Mouse (Mus musculus): ENCODE measurements around the gene Btbd11.

Gene Btbd11

DNA sequence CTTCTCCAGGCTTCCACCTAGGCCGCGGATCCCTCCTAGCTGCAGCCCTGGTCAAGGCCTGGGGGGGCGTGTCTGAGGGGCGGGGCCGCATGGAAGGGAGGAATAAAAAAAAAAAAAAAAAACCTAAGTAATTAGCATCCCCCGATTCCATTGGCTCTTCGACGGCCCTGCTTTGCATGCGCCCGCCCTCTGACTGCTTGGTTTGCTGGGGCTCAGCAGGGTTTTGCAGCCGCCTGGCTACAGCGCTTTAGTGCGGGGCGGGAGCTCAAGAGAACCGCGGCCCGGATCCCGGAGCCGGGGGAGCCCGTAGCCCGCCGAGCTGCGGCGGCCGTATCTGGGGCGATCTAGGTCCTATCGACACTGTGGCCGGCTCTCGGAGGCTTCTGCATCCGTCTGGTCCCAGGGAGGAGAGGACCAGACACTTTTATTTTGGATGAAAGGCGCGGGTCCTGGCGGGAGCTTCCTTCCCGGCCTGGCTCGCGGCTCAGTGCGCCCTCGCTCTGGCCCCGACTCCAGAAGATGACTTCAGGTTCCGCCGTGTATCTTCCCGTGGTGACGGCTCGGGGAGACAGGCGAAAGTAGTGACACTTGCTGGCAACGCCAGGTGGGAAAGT lies at the start of gene Btbd11:
TSS of gene Btbd11 (plus strand) at position 210 of the 614 bp plus-strand sequence.
- in situ Hi-C loops (cut with MboI, MseI), result no loop called here

DNA sequence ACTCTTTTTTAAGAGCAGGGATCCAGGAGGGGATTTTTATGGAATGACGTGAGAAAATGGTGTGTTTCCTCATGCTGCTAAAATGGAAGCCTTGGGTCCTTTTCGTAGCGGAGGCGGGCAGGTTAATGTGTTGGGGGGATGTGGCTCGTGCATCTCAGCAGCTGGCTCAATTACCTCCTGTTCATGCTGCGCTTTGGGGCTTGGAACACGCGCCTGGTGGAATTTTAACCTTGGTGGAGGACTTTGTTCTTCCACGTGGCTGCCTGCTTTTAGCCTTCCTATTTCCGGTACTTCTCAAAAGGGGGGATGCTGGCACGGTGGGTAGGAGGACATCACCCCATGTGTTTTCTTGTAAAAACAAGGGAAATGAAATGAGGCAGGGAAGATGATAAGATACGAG lies 47.9 kb upstream of the Btbd11 start:
- in situ Hi-C loops (cut with MboI, MseI), result no loop called here

DNA sequence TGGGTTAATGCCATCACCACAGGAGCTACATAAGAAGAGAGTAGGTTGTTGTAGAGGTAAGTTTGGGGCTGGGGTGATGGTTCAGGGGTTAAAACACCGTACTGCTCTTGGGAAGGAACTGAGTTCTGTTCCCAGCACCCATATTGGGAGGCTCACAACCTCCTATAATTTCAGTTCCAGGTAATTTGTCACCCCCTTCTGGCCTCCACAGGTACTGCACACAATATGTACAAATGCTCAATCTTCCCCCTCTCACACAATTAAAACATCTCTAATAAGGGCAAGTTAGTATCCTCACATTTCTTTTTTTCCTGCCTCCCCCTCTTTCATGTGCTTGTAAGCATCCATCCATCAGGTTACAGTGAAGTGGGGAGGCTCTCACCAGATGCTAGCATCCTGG lies 44.7 kb upstream of the Btbd11 start:
- in situ Hi-C loops (cut with MboI, MseI), result no loop called here

DNA sequence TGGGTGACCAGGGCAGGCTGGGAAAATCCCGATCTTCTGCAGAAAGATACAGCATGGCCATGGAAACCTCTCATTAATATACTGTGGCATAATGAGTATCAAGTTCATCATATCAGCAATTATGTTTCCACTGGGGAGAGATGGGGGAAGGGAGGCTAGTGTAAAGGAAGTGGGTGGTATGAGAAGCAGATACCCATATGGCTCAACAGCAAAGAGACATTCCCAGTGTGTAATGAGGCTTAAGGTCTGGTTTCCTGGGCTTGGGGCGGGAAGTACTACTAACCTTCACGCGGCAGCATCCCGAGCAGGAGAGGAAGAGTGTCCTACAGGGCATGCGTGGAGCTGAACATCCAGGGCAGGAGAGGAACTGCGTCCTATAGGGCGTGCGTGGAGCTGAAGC lies 39.4 kb upstream of the Btbd11 start:
- in situ Hi-C loops (cut with MboI, MseI), result no loop called here

DNA sequence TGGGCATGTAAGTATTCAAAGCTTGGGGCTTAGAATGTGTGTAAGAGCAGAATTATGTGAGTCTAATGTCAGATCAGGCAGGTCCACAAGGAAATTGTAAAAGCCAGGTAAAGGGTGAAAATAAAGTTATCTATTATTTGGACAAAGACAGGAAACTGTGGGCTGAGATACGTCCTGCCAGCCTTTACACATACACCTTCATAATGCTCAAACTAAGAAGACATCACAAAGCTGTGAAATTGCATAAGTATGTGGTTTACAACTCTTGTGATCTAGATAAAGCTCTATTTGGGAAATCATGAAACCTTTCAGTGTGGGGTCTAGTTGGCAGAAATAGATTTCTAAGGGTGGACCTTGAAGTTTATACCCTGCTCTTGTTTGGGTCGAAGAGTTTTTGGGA lies 34.1 kb upstream of the Btbd11 start:
- in situ Hi-C loops (cut with MboI, MseI), result no loop called here

DNA sequence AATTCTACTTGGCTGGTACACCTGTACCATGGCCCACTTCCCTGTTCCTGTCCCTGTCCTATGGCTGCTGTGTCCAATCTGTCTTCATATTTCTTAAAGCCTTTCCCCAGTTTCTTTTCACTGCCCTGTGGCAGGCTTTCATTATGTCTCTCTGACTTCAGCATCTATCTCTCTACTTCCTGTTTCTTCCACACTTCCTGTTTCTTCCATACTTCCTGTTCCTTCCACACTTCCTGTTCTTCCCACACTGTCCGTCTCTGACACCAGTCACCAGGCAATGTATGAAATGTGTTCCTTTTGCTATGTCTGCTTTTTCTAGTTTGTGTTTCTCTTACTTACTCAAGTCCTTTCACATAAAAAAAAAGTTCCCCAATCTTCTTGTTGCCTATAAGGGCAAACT lies 32.3 kb upstream of the Btbd11 start:
- in situ Hi-C loops (cut with MboI, MseI), result no loop called here

DNA sequence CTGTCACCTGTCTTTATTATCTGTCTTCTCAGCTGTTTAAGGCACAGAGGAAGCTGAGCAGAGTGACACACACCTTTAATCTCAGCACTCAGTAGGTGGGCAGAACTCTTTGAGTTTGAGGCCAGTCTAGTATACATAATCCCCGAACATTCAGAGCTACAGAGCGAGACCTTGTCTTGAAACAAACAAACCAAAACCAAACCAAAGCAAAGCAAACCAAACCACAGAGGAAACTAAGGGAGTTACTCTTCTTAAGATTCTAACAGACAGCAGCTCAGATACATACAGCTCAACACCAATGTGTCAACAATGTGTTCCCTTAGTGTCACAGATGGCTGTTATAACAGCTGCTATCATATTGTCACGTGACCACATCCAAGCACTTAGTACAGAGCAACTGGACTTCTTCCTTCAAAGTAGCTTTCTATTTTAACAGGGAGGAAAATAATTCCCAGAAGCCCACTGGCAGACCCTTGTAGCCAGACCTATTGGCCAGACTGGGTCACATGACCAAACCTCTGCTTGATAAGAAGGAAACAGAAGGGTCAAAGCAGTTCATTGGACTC lies 27.0 kb upstream of the Btbd11 start:
- in situ Hi-C loops (cut with MboI, MseI), result no loop called here

DNA sequence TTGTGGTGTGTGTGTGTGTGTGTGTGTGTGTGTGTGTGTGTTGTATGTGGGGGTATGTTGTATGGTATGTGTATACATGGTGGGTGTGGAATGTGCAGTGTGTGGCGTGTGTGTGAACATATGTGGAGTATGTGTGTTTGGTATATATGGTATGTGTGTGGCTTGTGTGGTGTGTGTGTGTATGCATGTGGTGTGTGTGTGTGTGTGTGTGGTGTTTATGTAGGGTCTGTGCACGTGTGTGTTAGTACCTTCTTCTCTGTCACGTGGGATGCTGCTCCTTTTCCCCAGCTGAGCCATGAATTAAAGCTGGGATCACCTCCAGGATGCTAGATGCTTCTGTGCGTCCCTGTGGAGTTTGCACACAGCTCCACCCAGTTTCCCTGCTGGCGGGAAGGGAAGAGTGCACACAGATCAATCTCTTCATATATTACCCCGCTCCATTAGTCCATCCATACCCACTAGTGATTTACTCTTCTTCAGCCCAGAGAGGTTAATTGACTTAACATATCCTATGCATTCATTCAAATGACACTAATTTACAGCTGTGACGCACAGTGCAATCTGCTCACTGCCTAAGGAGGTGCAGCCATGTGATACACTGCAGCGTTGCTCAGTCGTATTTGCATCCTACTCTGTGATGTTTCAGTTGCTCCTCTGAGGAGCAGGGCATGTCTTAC lies 23.7 kb upstream of the Btbd11 start:
- in situ Hi-C loops (cut with MboI, MseI), result no loop called here

DNA sequence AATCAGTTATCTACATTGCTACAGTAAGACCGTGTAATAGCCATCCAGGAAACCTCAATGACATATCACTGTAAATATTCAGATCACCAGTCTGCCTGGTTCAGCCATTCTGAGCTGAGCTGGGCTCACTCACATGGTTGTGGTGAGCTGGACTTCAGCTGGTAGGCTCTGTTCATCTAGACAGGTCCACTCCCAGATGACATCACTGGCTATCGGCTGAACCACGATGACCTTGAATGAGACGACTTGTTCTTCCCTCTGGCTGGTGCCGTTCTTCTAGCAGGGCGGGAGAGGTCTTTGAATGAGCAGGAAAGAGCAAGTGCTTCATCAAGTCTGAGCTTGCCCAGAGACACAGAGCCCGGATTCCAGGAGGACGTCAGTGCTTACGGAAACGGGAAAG lies 19.7 kb upstream of the Btbd11 start:
- in situ Hi-C loops (cut with MboI, MseI), result no loop called here

DNA sequence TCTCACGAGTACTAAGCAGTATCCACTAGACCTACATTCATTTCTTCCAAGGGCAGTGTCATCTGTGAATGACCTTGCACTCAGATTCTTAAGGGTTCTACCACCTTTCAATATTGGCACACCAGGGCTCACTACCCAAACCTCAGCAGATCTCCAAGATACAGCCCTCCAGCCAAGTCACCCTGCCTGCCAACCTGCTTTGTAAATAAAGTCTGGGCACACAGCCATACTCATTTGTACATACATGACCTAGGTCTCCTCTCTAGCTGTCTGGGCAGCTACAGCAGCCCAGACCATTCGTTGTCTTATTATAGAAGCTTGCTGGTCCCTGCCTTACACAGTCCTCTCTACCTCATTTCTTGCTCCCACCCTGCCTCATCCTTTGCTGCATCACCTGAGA lies 15.3 kb upstream of the Btbd11 start:
- in situ Hi-C loops (cut with MboI, MseI), result no loop called here

DNA sequence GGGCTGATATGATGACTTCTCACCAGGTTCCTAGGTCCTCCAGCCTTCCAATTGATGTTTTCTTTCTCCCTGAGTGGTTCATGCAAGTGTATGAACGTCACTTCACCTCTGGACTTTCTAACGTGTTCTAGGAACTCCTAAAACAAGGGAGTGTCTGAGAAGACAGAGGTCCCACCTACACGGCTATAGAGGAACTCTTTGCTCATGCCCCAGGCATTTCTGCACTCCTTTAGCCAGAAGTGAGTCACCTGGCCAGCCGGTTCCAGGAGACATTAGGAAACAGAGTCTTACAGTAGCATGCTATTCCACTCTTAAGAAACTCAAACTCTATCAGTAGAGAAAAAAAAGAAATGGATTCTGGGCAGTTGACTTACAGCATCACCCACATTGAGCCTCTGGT lies 14.5 kb upstream of the Btbd11 start:
- in situ Hi-C loops (cut with MboI, MseI), result no loop called here

DNA sequence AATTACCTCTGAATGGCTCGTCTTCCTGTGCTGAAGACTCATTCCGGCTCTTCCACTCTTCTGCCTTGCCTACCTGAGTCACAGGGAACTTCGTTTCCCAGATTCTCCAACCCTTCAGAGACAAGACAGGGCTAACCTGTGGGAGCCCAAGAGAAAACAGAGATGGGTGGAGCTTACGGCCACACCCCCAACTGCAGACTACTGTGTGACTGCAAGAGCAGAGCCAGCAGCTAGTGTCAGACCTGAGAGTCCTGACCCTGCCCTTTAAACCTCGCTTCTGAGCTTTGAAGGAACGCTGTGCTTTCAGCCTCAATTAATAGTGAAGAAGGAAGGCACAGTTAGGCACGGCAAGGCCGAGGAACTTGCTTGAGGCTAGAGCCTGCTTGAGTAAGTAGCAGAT lies 7.6 kb upstream of the Btbd11 start:
- in situ Hi-C loops (cut with MboI, MseI), result no loop called here

DNA sequence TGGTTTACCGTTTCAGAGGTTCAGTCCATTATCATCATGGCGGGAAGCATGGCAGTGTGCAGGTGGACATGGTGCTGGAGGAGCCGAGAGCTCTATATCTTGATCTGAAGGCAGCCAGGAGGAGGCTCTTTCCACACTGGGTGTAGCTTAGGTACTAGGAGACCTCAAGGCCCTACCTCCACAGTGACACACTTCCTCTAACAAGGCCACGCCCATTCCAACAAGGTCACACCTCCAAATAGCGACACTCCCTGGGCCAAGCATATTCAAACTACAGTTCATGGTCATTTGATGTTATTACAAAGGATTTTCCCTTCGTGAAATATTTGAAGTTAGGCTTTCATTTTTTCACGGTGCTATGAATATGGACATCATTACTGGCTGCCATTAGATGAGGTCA lies 3.6 kb upstream of the Btbd11 start:
- in situ Hi-C loops (cut with MboI, MseI), result no loop called here

DNA sequence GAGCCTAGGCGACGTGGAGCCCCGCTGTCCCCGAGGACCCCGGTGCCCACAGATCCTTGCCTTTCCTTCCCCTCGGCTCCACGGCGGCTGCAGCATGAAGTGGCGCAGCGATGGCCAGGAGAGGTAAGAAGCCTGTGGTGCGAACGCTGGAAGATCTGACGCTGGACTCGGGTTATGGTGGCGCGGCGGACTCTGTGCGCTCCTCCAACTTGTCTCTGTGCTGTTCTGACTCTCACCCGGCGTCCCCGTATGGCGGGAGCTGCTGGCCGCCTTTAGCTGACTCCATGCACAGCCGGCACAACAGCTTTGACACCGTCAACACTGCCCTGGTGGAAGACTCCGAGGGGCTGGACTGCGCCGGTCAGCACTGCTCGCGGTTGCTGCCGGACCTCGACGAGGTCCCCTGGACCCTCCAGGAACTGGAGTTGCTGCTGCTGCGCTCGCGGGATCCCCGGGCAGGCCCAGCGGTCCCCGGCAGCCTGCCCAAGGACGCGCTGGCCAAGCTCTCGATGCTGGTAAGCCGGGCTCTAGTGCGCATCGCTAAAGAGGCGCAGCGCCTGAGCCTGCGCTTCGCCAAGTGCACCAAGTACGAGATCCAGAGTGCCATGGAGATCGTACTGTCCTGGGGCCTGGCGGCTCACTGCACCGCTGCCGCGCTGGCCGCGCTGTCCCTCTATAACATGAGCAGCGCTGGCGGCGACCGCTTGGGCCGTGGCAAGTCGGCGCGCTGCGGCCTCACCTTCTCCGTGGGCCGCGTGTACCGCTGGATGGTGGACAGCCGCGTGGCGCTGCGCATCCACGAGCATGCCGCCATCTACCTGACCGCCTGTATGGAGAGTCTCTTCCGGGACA lies 831 bp downstream of the Btbd11 start:
- in situ Hi-C loops (cut with MboI, MseI), result no loop called here

DNA sequence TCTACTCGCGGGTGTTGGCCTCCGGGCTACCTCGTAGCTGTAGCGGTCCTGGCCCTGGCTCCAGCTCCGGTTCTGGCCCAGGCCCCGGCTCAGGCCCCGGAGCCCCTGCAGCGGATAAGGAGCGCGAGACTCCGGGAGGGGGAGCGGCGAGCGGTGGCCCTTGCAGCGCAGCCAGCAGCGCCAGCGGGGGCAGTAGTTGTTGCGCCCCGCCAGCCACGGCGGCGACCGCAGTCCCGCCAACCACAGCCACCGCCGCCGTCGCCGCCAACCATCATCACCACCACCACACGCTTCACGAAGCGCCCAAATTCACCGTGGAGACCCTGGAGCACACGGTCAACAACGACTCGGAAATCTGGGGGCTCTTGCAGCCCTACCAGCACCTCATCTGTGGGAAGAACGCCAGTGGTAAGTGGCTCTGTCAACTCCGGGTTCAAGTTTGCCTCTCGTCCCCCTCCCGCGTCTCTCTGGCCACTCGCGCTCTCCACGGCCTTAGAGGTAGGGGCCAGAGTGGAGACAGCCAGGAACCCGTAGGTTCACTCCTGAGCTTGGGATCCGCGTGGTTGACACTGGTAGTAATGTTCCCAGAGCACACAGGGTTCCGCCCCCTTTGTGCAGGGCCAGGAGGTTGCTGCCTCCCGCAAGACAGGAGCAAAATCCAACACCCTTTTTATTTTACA lies 1.6 kb downstream of the Btbd11 start:
- in situ Hi-C loops (cut with MboI, MseI), result no loop called here

DNA sequence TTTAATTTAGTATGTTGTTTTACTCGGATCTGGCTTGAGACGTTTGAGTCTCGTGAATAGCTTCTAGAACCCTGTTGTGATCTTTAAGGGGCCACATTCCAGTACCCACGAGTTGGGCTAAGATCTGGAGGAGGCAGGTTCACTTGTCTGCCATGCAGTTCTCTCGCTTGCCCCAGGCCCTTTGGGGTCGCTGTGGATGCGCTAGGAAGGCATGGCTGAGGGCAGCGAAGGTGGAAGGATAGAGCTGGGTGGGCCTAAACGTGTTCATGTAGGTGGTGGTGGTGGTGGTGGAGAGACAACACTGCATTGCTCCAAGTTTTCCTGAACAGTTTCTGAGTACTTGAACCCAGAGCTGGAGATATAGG lies 2.1 kb downstream of the Btbd11 start:
- in situ Hi-C loops (cut with MboI, MseI), result no loop called here

DNA sequence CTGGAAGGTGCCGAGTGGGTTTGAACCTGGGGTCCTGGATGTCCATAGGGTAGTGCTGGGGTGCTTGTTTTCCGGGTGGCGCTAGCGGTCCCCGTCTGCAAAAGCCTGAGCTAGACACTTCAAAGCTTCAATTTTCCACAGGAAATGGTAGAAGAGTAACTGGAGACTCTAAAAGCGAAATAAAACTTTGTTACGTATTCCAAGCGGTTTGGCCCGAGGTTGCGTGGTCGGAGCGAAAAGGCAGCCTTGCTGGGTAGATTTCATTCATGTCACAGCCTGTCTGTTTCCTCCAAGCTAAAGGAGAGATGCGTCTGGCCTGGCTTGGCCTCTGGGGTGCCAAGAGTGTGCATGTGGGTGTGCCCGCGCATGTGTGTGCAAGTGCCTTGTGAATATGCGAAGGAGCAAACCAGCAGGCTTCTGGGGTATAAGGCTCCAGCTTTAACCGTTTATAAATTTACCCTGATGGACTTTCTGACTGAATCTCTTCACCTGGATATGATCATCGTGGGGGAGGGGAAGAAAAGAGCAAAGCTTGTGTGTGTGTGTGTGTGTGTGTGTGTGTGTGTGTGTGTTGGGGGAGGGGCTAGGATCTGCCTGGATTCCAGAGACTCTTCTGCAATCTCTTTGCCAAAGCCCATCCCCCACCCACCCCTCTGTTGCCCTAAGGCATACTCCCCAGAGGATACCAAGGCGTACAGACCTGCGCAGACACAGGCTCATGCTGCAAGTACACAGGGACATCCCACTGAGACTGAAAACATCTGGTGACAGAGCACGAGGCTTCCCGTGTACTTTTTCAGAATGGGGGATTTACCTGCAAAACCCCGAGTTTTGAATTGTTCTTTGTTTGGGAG lies 2.9 kb downstream of the Btbd11 start:
- in situ Hi-C loops (cut with MboI, MseI), result no loop called here

DNA sequence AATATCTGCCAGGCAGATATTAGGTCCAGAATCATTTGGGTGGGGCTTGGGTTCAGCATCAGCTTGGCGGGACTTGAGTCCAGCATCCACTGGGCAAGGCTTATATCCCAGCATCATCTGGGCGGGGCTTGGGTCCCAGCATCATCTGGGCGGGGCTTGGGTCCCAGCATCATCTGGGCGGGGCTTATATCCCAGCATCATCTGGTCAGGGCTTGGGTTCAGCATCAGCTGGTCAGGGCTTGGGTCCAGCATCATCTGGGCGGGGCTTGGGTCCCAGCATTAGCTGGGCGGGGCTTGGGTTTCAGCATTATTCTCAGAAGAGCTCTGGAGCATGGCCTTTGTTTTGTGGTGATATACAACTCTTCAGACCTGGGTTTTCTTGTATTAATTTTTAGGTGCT lies 6.4 kb downstream of the Btbd11 start:
- in situ Hi-C loops (cut with MboI, MseI), result no loop called here

DNA sequence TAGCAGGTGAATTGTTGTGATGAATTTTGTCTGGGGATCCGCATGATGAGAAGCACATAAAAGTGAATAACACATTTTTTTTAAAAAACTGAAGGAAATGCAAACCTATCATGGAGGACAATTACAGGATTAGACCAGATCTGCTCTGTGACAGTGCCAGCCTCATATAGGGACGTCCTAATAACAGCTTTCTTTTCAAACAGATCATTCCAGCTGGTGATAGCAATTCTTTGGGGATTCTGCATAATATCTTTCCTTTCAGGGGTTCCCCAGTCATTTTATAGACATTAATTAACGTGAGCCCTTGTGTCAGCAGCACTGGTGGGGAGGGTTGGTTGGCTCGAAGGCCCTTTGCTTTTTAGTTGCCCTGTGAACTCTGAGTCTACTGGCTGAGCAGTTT lies 7.9 kb downstream of the Btbd11 start:
- in situ Hi-C loops (cut with MboI, MseI), result no loop called here

DNA sequence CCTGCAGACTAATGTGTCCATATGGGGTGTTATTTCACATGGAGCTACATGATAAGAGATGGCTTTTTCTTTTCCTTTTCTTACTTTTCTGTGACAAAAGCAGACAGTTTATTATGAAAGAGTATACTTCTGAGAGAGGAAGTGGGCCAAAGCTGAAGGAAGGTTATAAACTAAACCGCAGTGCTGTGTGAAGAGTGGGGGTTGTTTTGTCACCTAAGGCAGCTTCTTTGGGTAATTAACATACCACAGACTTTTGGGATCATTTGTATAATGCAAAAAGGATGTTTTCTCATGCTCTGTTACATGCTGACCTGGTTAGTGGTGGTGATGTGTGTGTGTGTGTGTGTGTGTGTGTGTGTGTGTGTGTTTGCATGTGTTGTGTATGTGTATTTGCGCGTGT lies 24.5 kb downstream of the Btbd11 start:
- in situ Hi-C loops (cut with MboI, MseI), result no loop called here

Measured in T-helper 2 cell (primary cell).